Mouse (Mus musculus): ENCODE measurements around the gene Kif2a. TPM values are rescaled to one million over a fixed set of nuclear protein-coding genes. Genes with fewer than 3 reads are reported as not detected.

Gene Kif2a
- polyA plus RNA-seq, 1 experiment from 2014 or later: 7.4 TPM

GRCm38 (mm10) chr13:107031228-107031627 is 9.3 kb upstream of the Kif2a start:
- Histone ChIP-seq H3K27ac (ENCODE audit: low read length) (no peak overlapping the region), H3K36me3 (ENCODE audit: control insufficient read depth, insufficient read depth) (no peaks in the 10 kb centered on the region), H3K9ac (ENCODE audit: low read length) (no peak overlapping the region), H3K4me1 (ENCODE audit: control insufficient read depth, insufficient read depth, low read length) (peaks cover 14% of the 10 kb centered on the region), H3K4me2 (ENCODE audit: low read depth, low read length) (no peak overlapping the region), H3K9me3 (replicated peaks; ENCODE audit: control insufficient read depth, low read length) (no peaks in the 10 kb centered on the region), H3K4me3 (ENCODE audit: low read length) (no peak overlapping the region), H3K27me3 (ENCODE audit: control insufficient read depth, insufficient read depth, low read length) (no peaks in the 10 kb centered on the region)
- ATAC-seq (replicated peaks; ENCODE audit: extremely low read depth, insufficient read depth, low FRiP score): no peak

GRCm38 (mm10) chr13:107027218-107027617 is 5.3 kb upstream of the Kif2a start:
- Histone ChIP-seq H3K9ac (ENCODE audit: low read length) (no peak overlapping the region), H3K4me2 (ENCODE audit: low read depth, low read length) (no peak overlapping the region), H3K4me1 (ENCODE audit: control insufficient read depth, insufficient read depth, low read length) (peaks cover 4% of the 10 kb centered on the region), H3K9me3 (replicated peaks; ENCODE audit: control insufficient read depth, low read length) (0 out of 2 replicates have a peak, but pooled peaks cover 2% of the 10 kb centered on the region), H3K27ac (ENCODE audit: low read length) (no peak overlapping the region), H3K27me3 (ENCODE audit: control insufficient read depth, insufficient read depth, low read length) (no peaks in the 10 kb centered on the region), H3K4me3 (ENCODE audit: low read length) (no peak overlapping the region), H3K36me3 (ENCODE audit: control insufficient read depth, insufficient read depth) (no peaks in the 10 kb centered on the region)
- ATAC-seq (replicated peaks; ENCODE audit: extremely low read depth, insufficient read depth, low FRiP score): no peak
- WGBS: 84% methylated on average over 4 of the region's 4 CpGs

GRCm38 (mm10) chr13:107025663-107026062 is 3.7 kb upstream of the Kif2a start:
- Histone ChIP-seq H3K9me3 (replicated peaks; ENCODE audit: control insufficient read depth, low read length) (0 out of 2 replicates have a peak, but pooled peaks cover 2% of the 10 kb centered on the region), H3K9ac (ENCODE audit: low read length) (no peak overlapping the region), H3K27ac (ENCODE audit: low read length) (no peak overlapping the region), H3K4me2 (ENCODE audit: low read depth, low read length) (no peak overlapping the region), H3K4me3 (ENCODE audit: low read length) (no peak overlapping the region), H3K4me1 (ENCODE audit: control insufficient read depth, insufficient read depth, low read length) (peaks cover 4% of the 10 kb centered on the region), H3K27me3 (ENCODE audit: control insufficient read depth, insufficient read depth, low read length) (no peaks in the 10 kb centered on the region), H3K36me3 (ENCODE audit: control insufficient read depth, insufficient read depth) (no peaks in the 10 kb centered on the region)
- WGBS: 41% methylated on average over 3 of the region's 3 CpGs
- no peak for ATAC-seq (replicated peaks; ENCODE audit: extremely low read depth, insufficient read depth, low FRiP score)

- WGBS: under 1% methylated on average over 71 of the region's 97 CpGs
- Histone ChIP-seq H3K4me1 (ENCODE audit: control insufficient read depth, insufficient read depth, low read length) (peaks cover 4% of the 10 kb centered on the region), H3K9ac (ENCODE audit: low read length) (peak overlapping the region; percentile 94), H3K4me2 (ENCODE audit: low read depth, low read length) (peak overlapping the region; percentile 89), H3K9me3 (replicated peaks; ENCODE audit: control insufficient read depth, low read length) (0 out of 2 replicates have a peak, but pooled peaks cover 2% of the 10 kb centered on the region), H3K27ac (ENCODE audit: low read length) (peak overlapping the region; percentile 88), H3K27me3 (ENCODE audit: control insufficient read depth, insufficient read depth, low read length) (no peaks in the 10 kb centered on the region), H3K4me3 (ENCODE audit: low read length) (peak overlapping the region; percentile 71), H3K36me3 (ENCODE audit: control insufficient read depth, insufficient read depth) (no peaks in the 10 kb centered on the region)
- peak; percentile 97 for ATAC-seq (replicated peaks; ENCODE audit: extremely low read depth, insufficient read depth, low FRiP score)
Measured at GRCm38 (mm10) chr13:107022266-107023171, 593 bp upstream of the Kif2a start.

GRCm38 (mm10) chr13:107019443-107019842 is 2.5 kb downstream of the Kif2a start:
- no peaks in the 10 kb centered on the region for H3K36me3 ChIP-seq (ENCODE audit: control insufficient read depth, insufficient read depth)
- WGBS: 59% methylated on average over 2 of the region's 2 CpGs
- no peak overlapping the region for H3K4me3 ChIP-seq (ENCODE audit: low read length)
- no peaks in the 10 kb centered on the region for H3K27me3 ChIP-seq (ENCODE audit: control insufficient read depth, insufficient read depth, low read length)
- no peak overlapping the region for H3K4me2 ChIP-seq (ENCODE audit: low read depth, low read length)
- H3K9me3 ChIP-seq (replicated peaks; ENCODE audit: control insufficient read depth, low read length): 0 out of 2 replicates have a peak, but pooled peaks cover 2% of the 10 kb centered on the region
- H3K4me1 ChIP-seq (ENCODE audit: control insufficient read depth, insufficient read depth, low read length): peaks cover 7% of the 10 kb centered on the region
- no peak for ATAC-seq (replicated peaks; ENCODE audit: extremely low read depth, insufficient read depth, low FRiP score)
- H3K27ac ChIP-seq (ENCODE audit: low read length): no peak overlapping the region
- H3K9ac ChIP-seq (ENCODE audit: low read length): no peak overlapping the region

- no peak overlapping the region for H3K4me3 ChIP-seq (ENCODE audit: low read length)
- no peaks in the 10 kb centered on the region for H3K27me3 ChIP-seq (ENCODE audit: control insufficient read depth, insufficient read depth, low read length)
- no peak overlapping the region for H3K9ac ChIP-seq (ENCODE audit: low read length)
- no peaks in the 10 kb centered on the region for H3K9me3 ChIP-seq (replicated peaks; ENCODE audit: control insufficient read depth, low read length)
- no peak overlapping the region for H3K4me2 ChIP-seq (ENCODE audit: low read depth, low read length)
- ATAC-seq (replicated peaks; ENCODE audit: extremely low read depth, insufficient read depth, low FRiP score): no peak
- H3K4me1 ChIP-seq (ENCODE audit: control insufficient read depth, insufficient read depth, low read length): peaks cover 24% of the 10 kb centered on the region
- 44% methylated on average over 2 of the region's 2 CpGs for WGBS
- H3K27ac ChIP-seq (ENCODE audit: low read length): no peak overlapping the region
- no peaks in the 10 kb centered on the region for H3K36me3 ChIP-seq (ENCODE audit: control insufficient read depth, insufficient read depth)
Measured at GRCm38 (mm10) chr13:107013926-107014325, 8.0 kb downstream of the Kif2a start.

- H3K4me1 ChIP-seq (ENCODE audit: control insufficient read depth, insufficient read depth, low read length): peaks cover 29% of the 10 kb centered on the region
- H3K36me3 ChIP-seq (ENCODE audit: control insufficient read depth, insufficient read depth): no peaks in the 10 kb centered on the region
- 70% methylated on average over 2 of the region's 2 CpGs for WGBS
- H3K9ac ChIP-seq (ENCODE audit: low read length): no peak overlapping the region
- H3K9me3 ChIP-seq (replicated peaks; ENCODE audit: control insufficient read depth, low read length): no peaks in the 10 kb centered on the region
- no peak for ATAC-seq (replicated peaks; ENCODE audit: extremely low read depth, insufficient read depth, low FRiP score)
- no peaks in the 10 kb centered on the region for H3K27me3 ChIP-seq (ENCODE audit: control insufficient read depth, insufficient read depth, low read length)
- H3K4me3 ChIP-seq (ENCODE audit: low read length): no peak overlapping the region
- H3K27ac ChIP-seq (ENCODE audit: low read length): no peak overlapping the region
- no peak overlapping the region for H3K4me2 ChIP-seq (ENCODE audit: low read depth, low read length)
Measured at GRCm38 (mm10) chr13:107011618-107012017, 10.3 kb downstream of the Kif2a start.

- ATAC-seq (replicated peaks; ENCODE audit: extremely low read depth, insufficient read depth, low FRiP score): no peak
- H3K27ac ChIP-seq (ENCODE audit: low read length): no peak overlapping the region
- H3K36me3 ChIP-seq (ENCODE audit: control insufficient read depth, insufficient read depth): no peaks in the 10 kb centered on the region
- H3K9me3 ChIP-seq (replicated peaks; ENCODE audit: control insufficient read depth, low read length): no peaks in the 10 kb centered on the region
- 44% methylated on average over 4 of the region's 4 CpGs for WGBS
- peaks cover 16% of the 10 kb centered on the region for H3K4me1 ChIP-seq (ENCODE audit: control insufficient read depth, insufficient read depth, low read length)
- no peaks in the 10 kb centered on the region for H3K27me3 ChIP-seq (ENCODE audit: control insufficient read depth, insufficient read depth, low read length)
- H3K4me2 ChIP-seq (ENCODE audit: low read depth, low read length): no peak overlapping the region
- no peak overlapping the region for H3K4me3 ChIP-seq (ENCODE audit: low read length)
- no peak overlapping the region for H3K9ac ChIP-seq (ENCODE audit: low read length)
Measured at GRCm38 (mm10) chr13:107008174-107008573, 13.8 kb downstream of the Kif2a start.

GRCm38 (mm10) chr13:107003211-107003610 is 18.7 kb downstream of the Kif2a start:
- H3K27ac ChIP-seq (ENCODE audit: low read length): no peak overlapping the region
- no peaks in the 10 kb centered on the region for H3K9me3 ChIP-seq (replicated peaks; ENCODE audit: control insufficient read depth, low read length)
- whole genome bisulfite sequencing: 88% methylated on average over 2 of the region's 2 CpGs
- no peak overlapping the region for H3K9ac ChIP-seq (ENCODE audit: low read length)
- H3K36me3 ChIP-seq (ENCODE audit: control insufficient read depth, insufficient read depth): no peaks in the 10 kb centered on the region
- no peaks in the 10 kb centered on the region for H3K27me3 ChIP-seq (ENCODE audit: control insufficient read depth, insufficient read depth, low read length)
- H3K4me2 ChIP-seq (ENCODE audit: low read depth, low read length): no peak overlapping the region
- ATAC-seq (replicated peaks; ENCODE audit: extremely low read depth, insufficient read depth, low FRiP score): no peak
- peaks cover 11% of the 10 kb centered on the region for H3K4me1 ChIP-seq (ENCODE audit: control insufficient read depth, insufficient read depth, low read length)
- H3K4me3 ChIP-seq (ENCODE audit: low read length): no peak overlapping the region
